Mouse (Mus musculus) limb, embryonic 14.5 days (tissue): ENCODE measurements at regions not wholly inside any gene's neighbourhood (a gene's known extent, or its start where the extent isn't known, plus 50 kb on each side); places are given as distances from the start of the nearest gene placed in this dataset.

Experiments
- ATAC-seq: fragments of 200-750 bp; cut with Nextera tagmentation; 2 replicates; pipeline ENCODE4 v1.8.0; 2017; ENCODE audit warnings: low read depth, moderate number of reproducible peaks, moderate TSS enrichment; ENCODE audit not compliant: low FRiP score
- DNase-seq: peaks from one replicate; pipeline ENCODE4 v3.0.0-alpha.2; 2015; ENCODE audit warnings: low spot score
- H3K27ac ChIP-seq: fragments of 300-500 bp; sonication (generic); replicated peaks from 2 replicates; pipeline ENCODE4 v1.5.1; 2014; ENCODE audit warnings: low read depth, mild to moderate bottlenecking, low read length, moderate library complexity, mixed read lengths
- H3K27me3 ChIP-seq: fragments of 300-500 bp; sonication (generic); 2 replicates; pipeline ENCODE4 v1.6.1; 2014; ENCODE audit warnings: low read length, mixed read lengths; ENCODE audit not compliant: control insufficient read depth, insufficient read depth
- H3K36me3 ChIP-seq: fragments of 300-500 bp; sonication (generic); 2 replicates; pipeline ENCODE4 v1.6.1; 2014; ENCODE audit warnings: mild to moderate bottlenecking, low read length, moderate library complexity, mixed read lengths; ENCODE audit not compliant: control insufficient read depth, insufficient read depth
- H3K4me1 ChIP-seq: fragments of 300-500 bp; sonication (generic); 2 replicates; pipeline ENCODE4 v1.6.1; 2014; ENCODE audit warnings: antibody characterized with exemption, low read length, mixed read lengths; ENCODE audit not compliant: control insufficient read depth, insufficient read depth
- H3K4me2 ChIP-seq: fragments of 300-500 bp; sonication (generic); replicated peaks from 2 replicates; pipeline ENCODE4 v1.6.1; 2014; ENCODE audit warnings: low read depth, mild to moderate bottlenecking, low read length, moderate library complexity; ENCODE audit not compliant: severe bottlenecking
- H3K4me3 ChIP-seq: fragments of 300-500 bp; sonication (generic); replicated peaks from 2 replicates; pipeline ENCODE4 v1.5.1; 2014; ENCODE audit warnings: low read length
- H3K9ac ChIP-seq: fragments of 300-500 bp; sonication (generic); 2 replicates; pipeline ENCODE4 v1.6.1; 2014; ENCODE audit warnings: mild to moderate bottlenecking, low read depth, low read length, moderate library complexity; ENCODE audit not compliant: severe bottlenecking
- H3K9me3 ChIP-seq: fragments of 300-500 bp; sonication (generic); 2 replicates; pipeline ENCODE4 v1.6.1; 2016; ENCODE audit warnings: low read length; ENCODE audit not compliant: control insufficient read depth
- POLR2A ChIP-seq: fragments of 200-500 bp; IDR thresholded peaks from 2 replicates; pipeline ENCODE4 v1.8.0; 2012; ENCODE audit warnings: inconsistent platforms, mild to moderate bottlenecking, moderate library complexity, borderline replicate concordance; ENCODE audit not compliant: insufficient read depth, insufficient read length; ENCODE audit errors: extremely low read depth
- WGBS: fragments of 180-500 bp; shearing (Covaris S2); extraction: QIAGEN DNeasy Blood & Tissue Kit; methylation state at CpG from one replicate; pipeline ENCODE4 v1.1.7; 2014; 5-methylcytosine and 5-hydroxymethylcytosine counted together

DNA sequence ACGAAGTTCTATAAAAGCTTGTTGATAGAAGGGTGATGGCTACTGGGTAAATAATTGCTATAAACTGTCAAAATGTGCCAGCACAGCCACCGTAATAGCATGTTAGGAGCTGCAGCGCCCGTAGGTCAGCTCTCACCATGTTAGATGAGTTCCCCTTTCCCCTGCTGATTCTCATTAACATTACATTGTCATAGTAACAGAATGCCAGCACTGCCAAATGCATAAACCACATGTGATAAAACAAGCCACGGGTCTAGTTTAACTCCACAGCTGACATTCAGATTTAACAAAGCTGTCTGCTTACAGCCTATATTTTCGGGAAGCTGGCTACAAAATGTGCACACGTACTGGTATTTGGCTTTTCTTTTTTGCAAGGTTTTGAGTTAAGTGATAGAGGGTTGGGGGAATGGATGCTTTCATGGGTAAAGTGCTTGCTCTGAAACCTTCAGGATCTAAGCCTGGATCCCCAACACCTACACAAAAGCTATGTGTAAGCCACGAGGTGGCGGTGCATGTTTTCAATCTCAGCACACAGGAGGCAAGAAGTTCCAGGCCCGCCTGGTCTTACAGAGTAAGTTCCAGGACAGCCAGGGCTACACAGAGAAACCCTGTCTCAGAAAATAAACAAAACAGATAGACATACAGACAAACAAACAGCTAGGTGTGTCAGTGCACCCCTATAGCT lies 217.1 kb upstream of the Nampt start:
- Histone ChIP-seq H3K4me3 (no peak overlapping the region), H3K4me1 (no peaks in the 10 kb centered on the region), H3K9ac (no peak overlapping the region), H3K27ac (no peak overlapping the region), H3K27me3 (no peaks in the 10 kb centered on the region), H3K9me3 (0 out of 2 replicates have a peak, but pooled peaks cover 3% of the 10 kb centered on the region), H3K4me2 (no peak overlapping the region), H3K36me3 (no peaks in the 10 kb centered on the region)
- no peak for TF ChIP-seq POLR2A
- peak; percentile 41 for DNase-seq
- WGBS = 51% methylated on average over 10 of the region's 10 CpGs
- ATAC-seq = no peak

DNA sequence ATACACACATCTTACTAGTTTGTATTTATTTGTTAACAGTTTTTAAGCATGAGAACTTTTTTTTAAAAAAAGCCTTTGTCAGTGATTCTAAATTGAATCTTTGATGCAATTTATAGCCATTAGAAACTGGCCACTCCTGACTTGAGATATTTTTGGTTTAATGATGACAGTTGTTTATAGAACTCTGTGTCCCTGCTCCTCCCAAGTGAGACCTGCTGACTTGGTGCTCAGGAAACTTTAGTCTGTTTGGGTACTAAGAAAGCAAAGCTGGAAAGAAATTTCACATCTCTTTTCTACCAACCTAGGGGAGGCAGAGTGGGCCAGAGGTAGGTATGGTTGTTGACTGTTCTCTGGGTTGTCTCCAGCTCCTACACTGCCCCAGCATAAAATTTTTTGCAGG lies 214.0 kb upstream of the Nampt start:
- no peak overlapping the region for H3K27ac ChIP-seq
- no peaks in the 10 kb centered on the region for H3K36me3 ChIP-seq
- TF ChIP-seq POLR2A = no peak
- DNase-seq (no peak), ATAC-seq (no peak)
- H3K4me3 ChIP-seq = no peak overlapping the region
- no peak overlapping the region for H3K9ac ChIP-seq
- no peaks in the 10 kb centered on the region for H3K27me3 ChIP-seq
- no peaks in the 10 kb centered on the region for H3K4me1 ChIP-seq
- H3K9me3 ChIP-seq = 0 out of 2 replicates have a peak, but pooled peaks cover 3% of the 10 kb centered on the region
- H3K4me2 ChIP-seq = no peak overlapping the region

DNA sequence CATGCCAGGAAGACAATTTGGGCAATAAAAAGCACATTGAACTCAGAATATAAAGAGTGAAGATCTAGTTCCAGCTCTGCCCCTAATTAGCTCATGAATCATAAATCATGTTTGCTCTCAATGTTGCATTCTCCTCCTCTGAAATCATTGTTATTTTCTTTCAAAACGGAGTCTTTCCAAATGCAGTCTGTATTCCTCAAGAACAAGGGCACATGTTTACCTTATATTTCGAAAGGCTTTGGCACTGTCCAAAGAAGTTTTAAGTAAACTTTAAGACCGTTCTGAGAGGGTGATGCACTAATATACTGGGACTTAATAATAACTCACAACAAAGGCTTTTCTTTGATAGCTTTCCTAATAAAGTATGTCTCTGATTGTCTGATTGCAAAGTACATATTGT lies 204.3 kb upstream of the Nampt start:
- Histone ChIP-seq H3K36me3 (no peaks in the 10 kb centered on the region), H3K27me3 (no peaks in the 10 kb centered on the region), H3K9ac (no peak overlapping the region), H3K9me3 (no peaks in the 10 kb centered on the region), H3K4me3 (no peak overlapping the region), H3K27ac (no peak overlapping the region), H3K4me2 (no peak overlapping the region), H3K4me1 (no peaks in the 10 kb centered on the region)
- no peak for ATAC-seq
- no peak for DNase-seq
- WGBS = 78% methylated on average over 3 of the region's 3 CpGs
- no peak for TF ChIP-seq POLR2A

DNA sequence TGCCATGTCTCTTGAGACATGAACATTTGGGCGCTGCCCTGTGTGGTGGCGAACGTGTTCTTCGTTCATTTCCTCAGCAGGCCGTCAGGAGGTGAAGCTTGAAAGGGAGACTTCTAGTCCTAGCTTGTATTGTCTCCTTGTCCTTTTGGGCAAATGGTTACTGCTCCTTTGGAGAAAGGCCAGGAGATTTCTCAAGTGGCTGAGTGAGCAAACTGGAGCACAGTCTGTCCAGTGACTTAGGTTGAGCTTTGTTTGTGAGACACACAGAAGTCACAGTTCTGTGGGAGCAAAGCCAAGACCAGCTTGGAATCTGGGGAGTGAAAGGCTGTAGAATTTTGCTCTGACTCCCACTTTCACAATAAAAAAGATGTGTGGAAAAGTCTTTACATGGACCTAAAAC lies 203.3 kb upstream of the Nampt start:
- ATAC-seq (no peak), DNase-seq (no peak)
- Histone ChIP-seq H3K4me1 (no peaks in the 10 kb centered on the region), H3K9ac (no peak overlapping the region), H3K36me3 (no peaks in the 10 kb centered on the region), H3K27me3 (no peaks in the 10 kb centered on the region), H3K4me3 (no peak overlapping the region), H3K4me2 (no peak overlapping the region), H3K27ac (no peak overlapping the region), H3K9me3 (0 out of 2 replicates have a peak, but pooled peaks cover 4% of the 10 kb centered on the region)
- no peak for TF ChIP-seq POLR2A
- WGBS = 88% methylated on average over 5 of the region's 5 CpGs

DNA sequence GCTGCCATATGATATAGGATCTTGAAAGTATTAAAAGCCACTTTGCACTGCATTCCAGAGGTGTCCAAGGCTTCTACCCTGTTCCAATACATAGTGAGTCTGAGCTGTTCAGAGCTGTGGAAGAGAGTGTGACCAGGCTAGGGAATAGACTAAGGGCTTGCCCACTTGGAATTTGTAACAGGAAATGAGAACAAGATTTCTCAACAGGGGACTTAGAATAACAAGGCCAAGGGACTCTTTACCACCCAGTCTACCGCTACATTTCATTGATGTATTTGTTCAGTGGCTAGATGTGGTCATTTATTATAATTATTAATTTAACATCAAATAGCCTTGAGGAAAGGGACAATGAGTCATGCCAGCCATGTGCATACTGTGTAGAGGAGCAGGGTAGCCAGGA lies 202.3 kb upstream of the Nampt start:
- H3K27ac ChIP-seq = no peak overlapping the region
- no peaks in the 10 kb centered on the region for H3K27me3 ChIP-seq
- no peak overlapping the region for H3K9ac ChIP-seq
- no peaks in the 10 kb centered on the region for H3K4me1 ChIP-seq
- no peak overlapping the region for H3K4me3 ChIP-seq
- ATAC-seq (no peak), DNase-seq (no peak)
- H3K4me2 ChIP-seq = no peak overlapping the region
- 0 out of 2 replicates have a peak, but pooled peaks cover 4% of the 10 kb centered on the region for H3K9me3 ChIP-seq
- TF ChIP-seq POLR2A = no peak
- no peaks in the 10 kb centered on the region for H3K36me3 ChIP-seq
- 23% methylated on average over 1 of the region's 1 CpGs for WGBS
